Mouse (Mus musculus) MN1 (cell line): Measurements from ENCODE around the gene Olfr739.

Experiments used
- DNase-seq: peaks from one replicate; pipeline ENCODE4 v3.0.0-alpha.2; 2016; ENCODE audit warnings: low spot score

Gene Olfr739

GRCm38 (mm10) chr14:50418326-50418725 is at the start of gene Olfr739:
Gene Olfr739, plus strand, starts transcription at chr14:50418626.
- no peak for DNase-seq

- no peak for DNase-seq
Observed at GRCm38 (mm10) chr14:50380863-50381262, 37.6 kb upstream of the Olfr739 start, which contains the start of gene Olfr736. Gene Olfr736, plus strand, starts transcription at chr14:50381163.

DNA sequence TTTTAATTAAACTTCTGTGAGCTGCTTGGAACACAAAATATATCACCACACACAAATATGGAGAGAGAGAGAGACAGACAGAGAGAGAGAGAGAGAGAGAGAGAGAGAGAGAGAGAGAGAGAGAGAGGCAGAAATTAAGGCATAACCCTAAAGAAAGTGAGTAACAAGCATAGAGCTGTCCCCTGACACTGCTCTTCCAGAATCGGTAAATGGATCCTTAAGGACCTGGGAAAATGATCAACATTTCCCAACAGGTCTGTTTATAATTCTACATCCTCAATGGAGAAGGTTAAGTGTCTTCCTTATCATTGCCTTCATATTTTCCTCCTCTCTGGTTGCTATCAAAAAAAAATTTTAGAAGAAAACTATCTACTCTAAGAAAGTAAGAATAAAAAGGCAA is 11.2 kb upstream of the Olfr739 start, which contains the start of gene Olfr738:
Gene Olfr738, plus strand, starts transcription at position 301 of the 400 bp plus-strand sequence.
- DNase-seq: no peak

DNA sequence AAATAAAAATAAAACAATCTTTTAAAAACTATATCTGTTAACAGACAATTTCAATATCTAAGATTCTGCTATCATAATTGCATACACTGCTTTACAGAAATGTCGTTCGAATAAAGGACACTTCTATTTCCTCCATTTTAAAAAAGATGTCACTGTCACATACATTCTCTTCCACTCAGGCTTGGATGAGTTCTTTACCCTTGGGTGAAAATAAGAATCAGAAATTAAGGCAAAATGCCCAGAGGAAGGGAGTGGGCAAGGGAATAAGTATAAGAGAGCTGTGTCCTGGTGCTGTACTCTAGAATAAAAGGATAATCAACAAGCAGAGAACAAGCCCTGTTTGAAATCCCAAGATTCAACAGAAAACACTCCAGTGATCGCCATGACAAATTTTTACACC is 26.8 kb downstream of the Olfr739 start, which contains the start of gene Olfr740:
Gene Olfr740, plus strand, starts transcription at position 301 of the 400 bp plus-strand sequence.
- DNase-seq: no peak

GRCm38 (mm10) chr14:50472438-50472837 is 54.0 kb downstream of the Olfr739 start, which contains the start of gene Olfr741:
Gene Olfr741, plus strand, starts transcription at chr14:50472738.
- DNase-seq: no peak
